Mouse (Mus musculus): Measurements from ENCODE around the gene Gm20532. TPM values are rescaled to one million over a fixed set of nuclear protein-coding genes. Genes with fewer than 3 reads are reported as not detected.

The Gm20532 gene
- polyA plus RNA-seq, 1 experiment from 2014 or later, result not detected

DNA sequence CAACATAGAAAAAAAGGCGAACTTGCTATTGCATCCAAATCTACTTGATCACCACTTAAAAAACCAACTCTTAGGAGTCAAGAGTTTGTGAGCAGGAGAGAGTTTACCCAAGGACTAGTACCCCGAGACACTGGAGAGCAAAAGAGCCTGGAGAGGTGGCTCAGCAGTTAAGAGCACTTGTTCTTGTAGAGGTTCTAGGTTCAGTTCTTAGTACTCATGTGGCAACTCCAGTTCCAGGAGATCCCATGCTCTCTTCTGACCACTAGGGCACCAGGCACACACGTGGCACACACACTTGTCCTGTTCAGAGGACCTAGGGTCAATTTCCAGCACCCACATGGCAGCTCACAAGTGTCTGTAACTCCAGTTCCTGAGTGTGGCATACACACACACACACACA, 39.6 kb downstream of the Gm20532 start:
- Histone ChIP-seq H3K4me1 (peaks cover 20% of the 10 kb centered on the region), H3K27me3 (no peaks in the 10 kb centered on the region), H3K9me3 (no peaks in the 10 kb centered on the region), H3K9ac (no peak overlapping the region), H3K27ac (no peak overlapping the region), H3K36me3 (0 out of 2 replicates have a peak, but pooled peaks cover 3% of the 10 kb centered on the region), H3K4me3 (no peak overlapping the region), H3K4me2 (no peak overlapping the region)
- ATAC-seq (ENCODE audit: insufficient number of reproducible peaks, insufficient read depth, low FRiP score, low TSS enrichment, low read depth), result no peak
- 66% methylated on average over 3 of the region's 3 CpGs for WGBS

DNA sequence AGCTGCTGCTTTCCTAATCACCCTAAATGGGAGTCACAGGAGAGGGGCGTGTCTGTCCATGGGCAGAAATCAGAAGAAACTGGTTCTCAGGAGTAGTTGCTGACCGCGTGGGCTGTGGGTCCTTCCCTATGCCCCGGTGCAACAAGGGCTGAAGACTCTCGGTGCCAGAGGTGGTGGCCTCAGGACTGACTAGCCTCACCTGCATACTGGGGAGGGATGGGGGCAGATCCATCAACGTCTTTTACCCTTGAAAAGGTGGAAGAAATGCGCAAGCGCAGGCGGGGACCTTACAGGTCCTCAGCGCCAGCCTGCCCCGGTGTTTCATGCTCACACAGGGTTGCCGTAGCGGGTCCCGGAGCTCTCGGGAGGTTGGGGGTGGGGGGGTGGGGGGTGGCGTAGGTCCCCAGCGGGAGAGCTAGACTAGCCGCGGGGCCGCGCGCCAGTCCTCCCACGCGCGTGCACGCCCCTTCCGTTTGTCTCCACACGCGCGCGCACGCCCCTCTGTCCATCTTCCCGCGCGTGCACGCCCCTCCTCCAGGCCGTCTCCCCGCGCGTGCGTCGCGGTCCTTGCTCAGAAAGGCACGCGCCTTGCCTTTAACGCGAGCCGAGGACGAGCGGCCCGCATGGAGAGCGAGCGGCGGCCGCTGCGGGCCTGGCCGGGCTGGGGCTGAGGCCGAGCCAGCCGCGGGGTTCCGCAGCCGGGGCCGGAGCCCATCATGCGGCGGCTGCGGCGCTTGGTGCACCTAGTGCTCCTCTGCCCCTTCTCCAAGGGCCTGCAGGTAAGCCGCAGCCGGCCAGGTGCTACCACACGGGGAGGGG, 41.7 kb downstream of the Gm20532 start, which contains the start of gene Fam69b:
Gene Fam69b, plus strand, starts transcription at position 537 of the 819 bp plus-strand sequence.
- H3K4me3 ChIP-seq, result peak within 1 kb of the TSS; percentile 84
- peaks cover 26% of the 10 kb centered on the region for H3K4me1 ChIP-seq
- peak; percentile 37 for ATAC-seq (ENCODE audit: insufficient number of reproducible peaks, insufficient read depth, low FRiP score, low TSS enrichment, low read depth)
- H3K36me3 ChIP-seq, result 0 out of 2 replicates have a peak, but pooled peaks cover 8% of the 10 kb centered on the region
- H3K4me2 ChIP-seq, result peak within 1 kb of the TSS; percentile 88
- H3K27ac ChIP-seq, result peak within 1 kb of the TSS; percentile 77
- peak within 1 kb of the TSS; percentile 96 for H3K9ac ChIP-seq
- WGBS, result 1% methylated on average over 61 of the region's 70 CpGs
- H3K9me3 ChIP-seq, result no peaks in the 10 kb centered on the region
- H3K27me3 ChIP-seq, result no peaks in the 10 kb centered on the region

DNA sequence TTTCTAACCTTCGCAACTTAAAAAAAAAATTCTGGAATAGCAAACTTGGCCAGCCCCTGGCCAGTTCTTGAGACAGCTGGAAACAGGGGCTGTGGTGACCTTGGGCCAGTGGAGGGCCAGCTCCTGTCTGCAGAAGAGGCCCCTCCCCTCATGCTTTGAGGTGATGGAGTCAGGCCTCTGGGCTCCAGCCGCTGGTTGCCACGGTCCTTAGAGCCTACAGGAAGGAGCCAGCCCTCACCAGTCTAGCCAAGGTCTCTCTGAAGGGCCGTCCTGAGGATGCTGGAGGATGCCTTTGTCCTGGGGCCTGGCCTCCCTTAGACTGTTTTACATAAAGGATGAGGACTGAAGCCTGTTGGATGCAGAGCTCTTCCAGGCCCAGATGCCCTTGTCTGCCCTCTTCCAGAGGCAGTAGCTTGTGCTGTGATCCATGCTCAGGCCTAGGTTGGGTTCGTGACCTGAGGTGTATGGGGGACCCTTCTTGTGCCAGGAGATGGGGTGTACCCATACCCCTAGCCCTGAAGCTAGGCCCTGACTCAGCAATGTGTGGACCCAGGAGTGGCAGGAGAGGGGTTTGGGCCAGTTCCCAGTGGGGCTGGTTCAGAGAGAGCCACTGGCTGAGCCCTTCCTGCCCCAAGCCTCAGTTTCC, 42.5 kb downstream of the Gm20532 start:
- no peaks in the 10 kb centered on the region for H3K27me3 ChIP-seq
- peak overlapping the region; percentile 88 for H3K4me2 ChIP-seq
- 0 out of 2 replicates have a peak, but pooled peaks have one; percentile 17 for ATAC-seq (ENCODE audit: insufficient number of reproducible peaks, insufficient read depth, low FRiP score, low TSS enrichment, low read depth)
- H3K4me3 ChIP-seq, result peak overlapping the region; percentile 84
- H3K36me3 ChIP-seq, result 0 out of 2 replicates have a peak, but pooled peaks cover 8% of the 10 kb centered on the region
- WGBS, result 19% methylated on average over 5 of the region's 5 CpGs
- H3K9ac ChIP-seq, result peak overlapping the region; percentile 96
- peaks cover 26% of the 10 kb centered on the region for H3K4me1 ChIP-seq
- H3K9me3 ChIP-seq, result no peaks in the 10 kb centered on the region
- peak overlapping the region; percentile 77 for H3K27ac ChIP-seq

DNA sequence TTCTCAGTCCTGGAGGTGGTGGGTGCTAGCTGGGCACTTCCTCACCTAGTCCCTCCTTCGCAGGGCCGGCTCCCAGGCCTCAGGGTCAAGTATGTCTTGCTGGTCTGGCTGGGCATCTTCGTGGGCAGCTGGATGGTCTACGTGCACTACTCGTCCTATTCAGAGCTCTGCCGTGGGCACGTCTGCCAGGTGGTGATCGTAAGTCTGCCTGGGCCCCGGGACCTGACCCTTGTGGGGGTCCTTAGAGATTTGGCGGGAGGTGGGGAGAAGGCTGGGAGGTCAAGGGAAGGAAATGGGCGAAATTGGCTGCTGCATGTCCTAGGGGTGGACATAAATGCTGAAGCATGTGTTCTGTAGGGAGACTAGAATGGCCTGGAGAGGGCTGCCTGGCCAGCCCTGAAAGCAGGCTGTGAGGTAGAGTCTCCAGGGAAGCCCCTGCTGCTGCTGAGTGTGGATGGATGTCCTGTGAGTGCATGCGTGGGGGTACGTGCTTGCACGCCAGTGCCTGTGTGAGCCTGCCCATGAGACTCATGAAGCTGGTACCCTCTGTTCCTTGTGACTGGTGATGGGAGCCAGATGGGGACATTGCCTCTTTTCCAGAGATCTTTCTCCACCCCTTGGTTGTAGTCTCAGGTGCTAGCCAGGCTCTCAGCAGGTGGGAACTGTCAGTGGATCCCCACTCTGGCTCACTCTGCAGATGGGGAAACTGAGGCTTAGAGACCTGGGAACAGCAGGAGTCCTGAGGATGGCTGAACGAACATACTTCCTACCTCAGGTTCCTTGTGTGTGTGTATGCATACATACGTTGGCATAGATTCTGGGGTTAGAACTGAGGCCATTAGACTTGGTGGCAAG, 46.3 kb downstream of the Gm20532 start:
- Histone ChIP-seq H3K27ac (0 out of 2 replicates have a peak overlapping the region, but pooled peaks have one; percentile 16), H3K4me2 (no peak overlapping the region), H3K4me1 (peaks cover 26% of the 10 kb centered on the region), H3K9ac (peak overlapping the region; percentile 41), H3K27me3 (no peaks in the 10 kb centered on the region), H3K9me3 (no peaks in the 10 kb centered on the region), H3K36me3 (peaks cover 47% of the 10 kb centered on the region), H3K4me3 (no peak overlapping the region)
- 80% methylated on average over 16 of the region's 16 CpGs for WGBS
- no peak for ATAC-seq (ENCODE audit: insufficient number of reproducible peaks, insufficient read depth, low FRiP score, low TSS enrichment, low read depth)

DNA sequence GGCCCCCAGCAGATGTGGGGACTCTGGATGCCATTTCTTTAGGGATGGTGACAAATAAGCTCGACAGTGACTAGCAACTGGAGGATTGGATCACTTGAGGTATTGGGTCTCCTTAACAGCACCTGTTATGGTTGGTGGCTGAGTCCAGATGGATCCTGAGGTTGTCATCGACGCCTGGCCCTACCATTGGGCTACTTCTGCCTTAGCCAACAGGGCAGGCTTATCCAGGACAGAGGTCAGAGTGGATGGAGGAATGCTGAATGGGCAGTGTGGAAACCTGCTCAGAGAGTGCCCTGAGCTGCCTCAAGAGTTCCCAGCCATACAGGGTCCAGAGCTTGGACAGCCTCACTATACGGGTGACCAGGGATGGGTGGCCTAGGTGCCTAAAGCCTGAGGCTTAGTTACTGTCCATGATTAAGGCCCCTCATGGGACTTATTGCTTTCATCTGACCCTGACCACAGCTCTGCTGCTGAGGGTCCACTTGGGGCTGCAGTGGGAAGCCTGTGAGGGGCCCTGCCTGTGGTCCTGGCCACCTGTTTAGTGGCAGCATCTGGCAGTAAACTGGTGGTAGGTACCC, 47.6 kb downstream of the Gm20532 start:
- peaks cover 33% of the 10 kb centered on the region for H3K4me1 ChIP-seq
- WGBS, result 75% methylated on average over 4 of the region's 4 CpGs
- H3K27ac ChIP-seq, result 0 out of 2 replicates have a peak overlapping the region, but pooled peaks have one; percentile 16

DNA sequence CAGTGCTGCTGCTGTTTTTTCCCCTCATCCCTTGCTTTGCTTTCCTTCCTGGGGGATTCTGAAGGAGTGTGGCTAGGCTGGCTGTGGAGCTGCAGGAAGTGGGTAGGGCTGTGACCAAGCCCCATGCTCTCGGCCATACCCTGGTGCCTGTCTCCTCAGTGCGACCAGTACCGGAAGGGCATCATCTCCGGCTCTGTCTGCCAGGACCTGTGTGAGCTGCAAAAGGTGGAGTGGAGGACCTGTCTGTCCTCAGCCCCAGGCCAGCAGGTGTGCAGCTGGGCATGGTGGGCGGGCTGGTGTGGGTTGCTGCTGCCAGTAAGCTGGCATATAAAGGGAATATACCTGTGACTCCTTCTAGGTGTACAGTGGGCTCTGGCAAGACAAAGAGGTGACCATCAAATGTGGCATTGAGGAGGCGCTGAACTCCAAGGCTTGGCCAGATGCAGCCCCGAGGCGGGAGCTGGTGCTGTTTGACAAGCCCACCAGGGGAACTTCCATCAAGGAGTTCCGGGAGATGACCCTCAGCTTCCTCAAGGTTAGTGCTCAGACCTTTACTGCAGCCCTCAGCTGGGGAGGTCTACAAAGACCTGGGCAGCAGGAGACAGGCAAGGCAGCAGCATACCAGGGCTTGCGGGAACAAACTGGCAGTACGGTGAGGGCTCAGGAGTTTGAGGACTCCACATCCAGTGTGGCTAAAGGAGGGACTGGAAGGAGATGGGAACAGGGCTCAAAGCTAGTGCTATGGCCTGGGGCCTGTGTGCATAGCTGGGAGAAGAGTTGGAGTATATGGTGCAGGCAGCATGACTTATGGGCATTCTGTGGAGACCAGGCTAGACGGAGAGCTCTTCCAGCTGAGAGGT, 48.4 kb downstream of the Gm20532 start:
- WGBS, result 58% methylated on average over 12 of the region's 12 CpGs
- Histone ChIP-seq H3K9me3 (no peaks in the 10 kb centered on the region), H3K27ac (0 out of 2 replicates have a peak overlapping the region, but pooled peaks have one; percentile 16), H3K9ac (0 out of 2 replicates have a peak overlapping the region, but pooled peaks have one; percentile 11), H3K4me3 (no peak overlapping the region), H3K4me1 (peaks cover 28% of the 10 kb centered on the region), H3K4me2 (no peak overlapping the region), H3K36me3 (peaks cover 60% of the 10 kb centered on the region), H3K27me3 (no peaks in the 10 kb centered on the region)
- no peak for ATAC-seq (ENCODE audit: insufficient number of reproducible peaks, insufficient read depth, low FRiP score, low TSS enrichment, low read depth)

More for the DNA sequence above, 47.6 kb downstream of the Gm20532 start:
- ATAC-seq (ENCODE audit: insufficient number of reproducible peaks, insufficient read depth, low FRiP score, low TSS enrichment, low read depth), result 0 out of 2 replicates have a peak, but pooled peaks have one; percentile 5
- no peaks in the 10 kb centered on the region for H3K9me3 ChIP-seq
- no peak overlapping the region for H3K4me2 ChIP-seq
- no peaks in the 10 kb centered on the region for H3K27me3 ChIP-seq
- H3K9ac ChIP-seq, result 0 out of 2 replicates have a peak overlapping the region, but pooled peaks have one; percentile 11
- peaks cover 60% of the 10 kb centered on the region for H3K36me3 ChIP-seq
- no peak overlapping the region for H3K4me3 ChIP-seq

DNA sequence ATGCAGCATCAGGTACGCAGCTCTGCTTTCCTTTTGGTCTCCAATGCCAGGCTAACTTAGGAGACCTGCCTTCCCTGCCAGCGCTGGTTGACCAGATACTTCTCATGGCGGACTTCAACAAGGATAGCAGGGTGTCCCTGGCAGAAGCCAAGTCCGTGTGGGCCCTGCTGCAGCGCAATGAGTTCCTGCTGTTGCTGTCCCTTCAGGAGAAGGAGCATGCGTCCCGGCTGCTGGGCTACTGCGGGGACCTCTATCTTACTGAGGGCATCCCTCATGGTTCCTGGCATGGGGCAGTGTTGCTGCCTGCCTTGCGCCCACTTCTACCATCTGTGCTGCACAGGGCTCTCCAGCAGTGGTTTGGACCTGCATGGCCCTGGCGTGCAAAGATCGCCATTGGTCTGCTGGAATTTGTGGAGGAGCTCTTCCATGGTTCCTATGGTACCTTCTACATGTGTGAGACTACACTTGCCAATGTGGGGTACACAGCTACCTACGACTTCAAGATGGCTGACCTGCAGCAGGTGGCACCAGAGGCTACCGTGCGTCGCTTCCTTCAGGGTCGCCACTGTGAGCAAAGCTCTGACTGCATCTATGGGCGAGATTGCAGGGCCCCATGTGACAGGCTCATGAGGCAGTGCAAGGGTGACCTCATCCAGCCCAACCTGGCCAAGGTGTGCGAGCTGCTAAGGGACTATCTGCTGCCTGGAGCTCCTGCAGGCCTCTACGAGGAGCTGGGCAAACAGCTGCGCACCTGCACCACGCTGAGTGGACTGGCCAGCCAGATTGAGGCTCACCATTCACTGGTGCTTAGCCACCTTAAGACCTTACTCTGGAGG, 49.3 kb downstream of the Gm20532 start:
- no peak overlapping the region for H3K27ac ChIP-seq
- no peak overlapping the region for H3K4me3 ChIP-seq
- peaks cover 60% of the 10 kb centered on the region for H3K36me3 ChIP-seq
- peak overlapping the region; percentile 4; the same call in 1 of the 2 replicates for H3K9ac ChIP-seq
- no peaks in the 10 kb centered on the region for H3K9me3 ChIP-seq
- no peak overlapping the region for H3K4me2 ChIP-seq
- WGBS, result 70% methylated on average over 21 of the region's 21 CpGs
- peaks cover 29% of the 10 kb centered on the region for H3K4me1 ChIP-seq
- no peaks in the 10 kb centered on the region for H3K27me3 ChIP-seq
- ATAC-seq (ENCODE audit: insufficient number of reproducible peaks, insufficient read depth, low FRiP score, low TSS enrichment, low read depth), result no peak

DNA sequence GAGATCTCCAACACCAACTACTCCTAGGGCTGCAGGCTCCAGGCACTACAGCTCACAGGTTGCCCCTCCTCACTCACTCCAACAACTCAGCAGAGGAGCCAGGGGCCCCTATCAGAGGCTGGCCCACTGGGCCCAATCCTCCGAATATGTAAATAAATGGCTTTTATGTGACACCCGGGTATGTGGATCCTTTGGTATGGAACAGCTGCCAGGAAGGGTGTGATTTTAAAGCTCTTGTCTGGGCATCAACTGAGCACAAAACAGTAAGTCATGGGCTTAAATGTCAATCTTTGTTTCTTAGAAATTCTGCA, 49.8 kb downstream of the Gm20532 start:
- H3K4me1 ChIP-seq, result peaks cover 32% of the 10 kb centered on the region
- no peak for ATAC-seq (ENCODE audit: insufficient number of reproducible peaks, insufficient read depth, low FRiP score, low TSS enrichment, low read depth)
- H3K27ac ChIP-seq, result no peak overlapping the region
- H3K4me2 ChIP-seq, result no peak overlapping the region
- peak overlapping the region; percentile 4; the same call in 1 of the 2 replicates for H3K9ac ChIP-seq
- no peaks in the 10 kb centered on the region for H3K9me3 ChIP-seq
- H3K27me3 ChIP-seq, result no peaks in the 10 kb centered on the region
- H3K4me3 ChIP-seq, result no peak overlapping the region
- 55% methylated on average over 2 of the region's 2 CpGs for WGBS
- peaks cover 58% of the 10 kb centered on the region for H3K36me3 ChIP-seq

DNA sequence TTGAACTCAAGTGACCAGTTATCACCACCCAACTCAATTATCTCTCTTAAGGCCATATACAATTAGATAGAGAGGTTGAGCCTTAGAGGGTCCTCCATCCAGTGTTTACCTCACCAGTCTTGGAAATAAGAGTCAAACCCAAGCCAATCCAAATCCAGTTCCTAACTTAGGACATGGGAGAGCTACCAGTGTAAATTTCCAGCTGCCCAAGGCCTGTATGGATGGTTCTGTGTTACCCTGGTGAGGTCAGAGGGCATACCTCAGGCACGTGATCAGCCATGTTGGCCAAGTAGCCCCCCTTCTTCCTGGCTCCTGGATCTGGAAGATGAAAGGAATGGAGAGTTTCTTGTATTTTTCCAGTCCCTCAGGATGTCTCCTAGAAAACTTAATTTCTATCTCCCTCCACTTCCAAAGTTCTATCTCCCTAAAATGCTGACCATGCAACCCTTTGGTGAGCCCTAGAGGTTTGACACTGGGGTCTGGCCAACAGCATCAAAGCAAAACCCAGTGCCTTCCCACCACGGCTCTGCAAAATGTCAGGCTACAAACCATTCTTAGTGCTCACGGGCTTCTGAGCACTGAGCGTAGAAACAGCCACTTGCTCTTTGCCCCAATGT, 51.0 kb downstream of the Gm20532 start:
- H3K4me1 ChIP-seq, result peaks cover 32% of the 10 kb centered on the region
- H3K9ac ChIP-seq, result peak overlapping the region; percentile 99
- no peaks in the 10 kb centered on the region for H3K9me3 ChIP-seq
- no peaks in the 10 kb centered on the region for H3K27me3 ChIP-seq
- H3K27ac ChIP-seq, result peak overlapping the region; percentile 5; the same call in 1 of the 2 replicates
- H3K36me3 ChIP-seq, result peaks cover 52% of the 10 kb centered on the region
- H3K4me2 ChIP-seq, result peak overlapping the region; percentile 84
- ATAC-seq (ENCODE audit: insufficient number of reproducible peaks, insufficient read depth, low FRiP score, low TSS enrichment, low read depth), result no peak
- 78% methylated on average over 4 of the region's 4 CpGs for WGBS
- peak overlapping the region; percentile 96; the same call in 1 of the 2 replicates for H3K4me3 ChIP-seq
